Mouse (Mus musculus): ENCODE data around the gene Ttc23l.

GRCm38 (mm10) chr15:10525896-10526295, 32.6 kb downstream of the Ttc23l start:
- TF ChIP-seq GATA1 (IDR thresholded peaks at IDR 0.05; ENCODE audit: low read length) = no peak
- TF ChIP-seq TAL1 (IDR thresholded peaks at IDR 0.05; ENCODE audit: low read length) = no peak

All from erythroblast, embryonic 14.5 days (primary cell).